Mouse (Mus musculus) layer of hippocampus, adult 2 months (tissue): ENCODE results near the gene Fbxo41. TPM values are rescaled to one million over a fixed set of nuclear protein-coding genes. Genes with fewer than 3 reads are reported as not detected.

ENCODE experiments used
- DNase-seq, 2 experiments: peaks; one replicate each; pipeline ENCODE4 v3.0.0; 2022; ENCODE audit warnings: low spot score in 2 of 2
- H3K27ac ChIP-seq: fragments of 200-600 bp; 2 replicates; pipeline ENCODE4 v1.8.1; 2022
- H3K4me3 ChIP-seq: fragments of 200-600 bp; 2 replicates; pipeline ENCODE4 v1.8.1; 2022; ENCODE audit warnings: mild to moderate bottlenecking
- CTCF ChIP-seq: fragments of 200-600 bp; conservative IDR thresholded peaks from 2 replicates; pipeline ENCODE4 v1.8.1; 2022; ENCODE audit warnings: antibody characterized with exemption, mild to moderate bottlenecking, moderate library complexity
- total RNA-seq, 2 experiments: library from RNA; stranded (reverse); gene quantifications; 2 replicates each; pipeline ENCODE4 v1.2.3; 2021

Fbxo41 gene
- total RNA-seq, 2 experiments from 2014 or later = 84.7 to 90.8 TPM

DNA sequence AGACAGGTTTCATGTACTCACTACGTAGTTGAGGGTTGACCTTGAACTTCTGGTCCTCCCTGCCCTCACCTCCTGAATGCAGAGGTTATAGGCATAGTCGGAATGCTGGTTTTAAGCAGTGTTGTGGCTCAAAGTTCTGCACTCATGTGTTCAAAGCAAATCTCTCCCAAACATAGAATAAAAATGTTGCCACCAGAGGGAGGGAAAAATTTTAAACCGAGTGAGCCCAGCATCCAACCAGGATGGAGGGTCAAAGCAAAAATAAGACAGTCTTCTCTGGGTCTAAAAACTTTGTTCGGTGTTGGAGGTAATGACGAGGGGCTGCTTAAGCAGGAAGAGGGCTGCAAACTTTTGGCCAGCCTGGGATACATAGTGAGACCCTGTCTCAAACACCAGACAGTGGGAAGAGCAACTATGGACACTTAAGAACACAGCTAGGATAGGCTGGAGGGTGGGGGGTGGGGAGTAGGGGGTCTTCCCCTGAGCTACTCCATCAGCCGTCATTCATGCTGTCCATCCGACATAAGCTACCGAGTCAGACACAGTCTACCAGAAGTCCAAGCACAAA, 71.4 kb downstream of the Fbxo41 start:
- H3K4me3 ChIP-seq = peak overlapping the region; percentile 91
- H3K27ac ChIP-seq = peak overlapping the region; percentile 73
- DNase-seq = no peak
- TF ChIP-seq CTCF = peak; percentile 50

DNA sequence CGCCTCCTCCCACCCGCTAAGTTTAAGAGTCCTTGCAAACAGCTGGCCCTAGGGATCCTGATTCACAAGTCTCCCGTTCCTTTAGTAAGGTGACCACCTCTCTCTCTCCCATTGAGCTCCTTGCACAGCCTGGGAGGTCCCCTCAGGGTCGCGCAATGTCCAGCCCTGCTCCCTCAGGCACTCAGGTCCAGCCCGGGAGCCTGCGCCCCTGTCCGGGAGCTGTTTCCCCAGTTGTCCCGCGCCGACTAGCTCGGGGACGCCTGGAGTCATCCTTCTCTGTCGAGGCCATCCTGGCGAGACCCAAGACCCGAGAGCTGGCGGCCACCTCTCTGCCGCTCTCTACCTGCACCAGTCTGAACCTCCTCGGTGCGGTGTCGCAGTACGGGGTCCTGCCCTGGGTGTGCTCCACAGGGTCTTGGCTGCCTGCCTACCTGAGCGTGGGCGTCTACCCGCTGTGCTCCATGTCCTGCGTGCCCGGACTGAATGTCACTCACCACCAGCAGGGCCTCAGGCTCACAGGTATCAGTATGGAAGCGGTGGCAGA, 78.9 kb downstream of the Fbxo41 start, which contains the start of gene Noto:
Noto (plus strand) TSS at position 51 of the 544 bp plus-strand sequence.
- no peak for DNase-seq
- Histone ChIP-seq H3K27ac (no peak within 1 kb of the TSS), H3K4me3 (no peak within 1 kb of the TSS)
- TF ChIP-seq CTCF = no peak

Other genes starting within 250 kb of the Fbxo41 start
- 100 to 1,000 TPM; 167 to 175 TPM for gene Sfxn5, start 169.6 kb downstream of the Fbxo41 start, total RNA-seq
- 10 to 100 TPM; 55.1 to 58.2 TPM for gene Rab11fip5, start 128.4 kb downstream of the Fbxo41 start, total RNA-seq
- gene Noto, start 79.1 kb downstream of the Fbxo41 start, total RNA-seq = not detected
- gene Smyd5, start 71.0 kb downstream of the Fbxo41 start, total RNA-seq = 10 to 100 TPM; 45.4 to 46.0 TPM
- 100 to 1,000 TPM; 212 to 216 TPM for gene Cct7, start 51.5 kb downstream of the Fbxo41 start, total RNA-seq
- 10 to 100 TPM; 13.1 to 18.2 TPM for gene Pradc1, start 51.0 kb downstream of the Fbxo41 start, total RNA-seq
- 10 to 100 TPM; 20.5 to 27.6 TPM for gene Egr4, start 10.6 kb upstream of the Fbxo41 start, total RNA-seq
- 1 to 10 TPM; 6.5 to 8.2 TPM for gene Alms1, start 84.5 kb upstream of the Fbxo41 start, total RNA-seq
- gene Nat8f7, start 210.2 kb upstream of the Fbxo41 start, total RNA-seq = 1 to 10 TPM; 3.7 to 4.8 TPM